Mouse (Mus musculus): ENCODE measurements around the gene Rft1. TPM values are rescaled to one million over a fixed set of nuclear protein-coding genes. Genes with fewer than 3 reads are reported as not detected.
"Not testable (repeated sequence)": the region's sequence is repeated elsewhere in the genome, so short reads cannot be mapped to it uniquely, and the experiment has no call there.

The Rft1 gene
- total RNA-seq, 2 experiments from 2014 or later = 3.8 to 4.3 TPM

- intact Hi-C loops (cut with DNase I) = loop anchor here (5.0 kb wide), 1 partner anchor 151 kb away; no protein-coding TSS in a partner anchor
Observed at GRCm38 (mm10) chr14:30716051-30716952, 62.1 kb downstream of the Rft1 start.

GRCm38 (mm10) chr14:30716953-30717285 is 62.8 kb downstream of the Rft1 start:
- no peak for DNase-seq
- intact Hi-C loops (cut with DNase I) = loop anchor here (5.0 kb wide), 1 partner anchor 150 kb away; no protein-coding TSS in a partner anchor

More at GRCm38 (mm10) chr14:30716051-30716952, 62.1 kb downstream of the Rft1 start:
- DNase-seq = peak; percentile 40 to 57

GRCm38 (mm10) chr14:30718696-30719095 is 64.5 kb downstream of the Rft1 start:
- intact Hi-C loops (cut with DNase I) = loop anchor here (5.0 kb wide), 1 partner anchor 149 kb away; no protein-coding TSS in a partner anchor
- DNase-seq = not testable (repeated sequence)

- DNase-seq = no peak
- intact Hi-C loops (cut with DNase I) = loop anchor here (5.0 kb wide), 1 partner anchor 148 kb away; no protein-coding TSS in a partner anchor
Observed at GRCm38 (mm10) chr14:30719514-30719913, 65.4 kb downstream of the Rft1 start.

GRCm38 (mm10) chr14:30721850-30722249 is 67.7 kb downstream of the Rft1 start:
- intact Hi-C loops (cut with DNase I) = no loop called here
- DNase-seq = no peak

GRCm38 (mm10) chr14:30722406-30722805 is 68.2 kb downstream of the Rft1 start:
- intact Hi-C loops (cut with DNase I) = no loop called here

GRCm38 (mm10) chr14:30731896-30732295 is 77.7 kb downstream of the Rft1 start:
- intact Hi-C loops (cut with DNase I) = no loop called here
- no peak for DNase-seq

More at GRCm38 (mm10) chr14:30722406-30722805, 68.2 kb downstream of the Rft1 start:
- DNase-seq = no peak

- DNase-seq = no peak
- intact Hi-C loops (cut with DNase I) = no loop called here
Observed at GRCm38 (mm10) chr14:30734665-30735064, 80.5 kb downstream of the Rft1 start.

GRCm38 (mm10) chr14:30735810-30736209 is 81.7 kb downstream of the Rft1 start:
- intact Hi-C loops (cut with DNase I) = no loop called here
- DNase-seq = no peak

GRCm38 (mm10) chr14:30736413-30736812 is 82.3 kb downstream of the Rft1 start:
- intact Hi-C loops (cut with DNase I) = no loop called here
- DNase-seq = no peak

Other genes with a start within 250 kb of the Rft1 start
- gene Dcp1a, start 174.8 kb upstream of the Rft1 start, total RNA-seq (2021) = 1 to 10 TPM; 5.5 to 7.6 TPM
- under 1 TPM; 0.26 to 0.91 TPM for gene Cacna1d, start 162.9 kb upstream of the Rft1 start, total RNA-seq (2021)
- gene Tkt, start 106.0 kb upstream of the Rft1 start, total RNA-seq (2021) = 10 to 100 TPM in 1 of 2 experiments, 1 to 10 TPM in 1; 9.6 to 13.1 TPM
- gene Prkcd, start 28.1 kb upstream of the Rft1 start, total RNA-seq (2021) = 10 to 100 TPM in 1 of 2 experiments, 1 to 10 TPM in 1; 6.6 to 11.7 TPM
- gene Sfmbt1, start 60.5 kb downstream of the Rft1 start, total RNA-seq (2021) = 1 to 10 TPM; 5.9 to 8.5 TPM
- 1 to 10 TPM; 6.2 to 7.0 TPM for gene Tmem110, start 171.2 kb downstream of the Rft1 start, total RNA-seq (2021)
- 10 to 100 TPM; 56.6 to 62.5 TPM for gene Mustn1, start 224.8 kb downstream of the Rft1 start, total RNA-seq (2021)
- under 1 TPM in 1 of 2 experiments, not detected in 1; 0.38 TPM for gene Itih4, start 232.1 kb downstream of the Rft1 start, total RNA-seq (2021)